Mouse (Mus musculus) cerebellum, postnatal 10 days (tissue): ENCODE data around the gene Dmtf1.

Source experiments
- DNase-seq, 2 experiments: peaks; one replicate each; pipeline ENCODE4 v3.0.0; 2021; ENCODE audit warnings: mixed read lengths in 2 of 2

Gene Dmtf1

GRCm38 (mm10) chr5:9107296-9108089, 54.1 kb downstream of the Dmtf1 start:
- DNase-seq = no peak

- no peak for DNase-seq
These were observed 54.8 kb downstream of the Dmtf1 start for GRCm38 (mm10) chr5:9106806-9107205.

GRCm38 (mm10) chr5:9103958-9104357, 57.6 kb downstream of the Dmtf1 start:
- DNase-seq = no peak

DNA sequence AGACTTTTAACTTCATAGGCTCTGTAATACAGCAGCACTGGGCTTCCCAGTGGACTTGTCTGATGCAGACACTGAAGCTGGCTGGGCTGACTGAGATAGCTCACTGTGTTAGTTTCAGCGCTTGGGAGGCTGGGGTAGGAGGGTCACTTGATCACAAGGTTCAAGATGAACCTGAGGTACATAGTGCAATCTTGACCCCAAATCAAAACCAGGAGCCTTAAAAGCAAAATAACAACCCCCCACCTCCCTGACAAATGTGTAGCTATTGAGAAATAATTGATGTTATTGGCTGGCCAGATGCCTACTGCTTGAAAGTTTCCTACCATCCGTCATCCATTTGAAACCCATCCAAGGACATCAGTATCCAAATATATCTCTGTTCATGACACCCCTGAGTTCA, 58.9 kb downstream of the Dmtf1 start:
- DNase-seq = no peak

DNA sequence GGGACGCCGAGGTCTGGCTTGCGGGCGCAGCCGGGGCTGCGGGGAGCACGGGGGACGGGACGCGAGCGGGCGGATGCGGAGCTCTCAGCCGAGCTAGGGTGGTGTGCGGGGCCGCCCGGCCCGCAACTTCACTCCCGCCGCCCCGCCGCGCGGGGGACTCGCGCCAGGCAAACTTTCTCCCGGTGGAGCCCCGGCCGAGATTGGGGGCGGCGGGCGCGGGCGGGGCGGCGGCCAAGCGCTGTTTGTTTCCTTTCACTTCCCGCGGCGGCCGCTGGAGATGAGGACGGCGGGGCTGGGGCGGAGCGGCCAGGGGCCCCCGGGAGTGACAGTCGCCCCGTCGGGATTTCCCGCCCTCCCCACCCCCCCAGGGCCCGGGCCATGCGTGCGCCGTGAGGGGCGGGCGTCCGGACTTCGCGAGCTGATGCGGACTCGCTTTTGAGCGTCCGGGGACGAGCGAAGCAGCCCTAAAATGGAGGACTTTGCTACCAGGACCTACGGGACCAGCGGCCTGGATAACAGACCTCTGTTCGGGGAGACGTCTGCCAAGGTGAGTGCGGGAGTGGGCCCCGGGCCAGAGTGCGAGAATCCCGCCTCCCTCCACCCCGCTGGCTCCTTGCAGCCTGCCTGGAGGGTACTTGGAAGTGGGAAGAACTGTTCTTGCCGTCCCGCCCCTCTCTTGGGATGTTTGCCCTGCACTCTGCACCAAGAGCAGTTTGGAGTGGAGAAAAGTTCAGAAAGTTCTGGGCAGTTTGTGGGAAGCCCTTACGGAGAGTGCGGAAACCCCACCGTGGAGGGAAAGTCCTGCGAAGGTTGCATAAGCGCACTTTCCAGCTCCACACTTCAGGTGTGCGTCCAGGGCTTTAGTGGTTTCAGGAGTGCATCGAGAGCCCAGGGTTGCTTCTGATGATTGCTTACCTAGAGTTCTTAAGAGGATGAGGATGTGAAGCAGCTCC, 60.5 kb downstream of the Dmtf1 start:
- peak; percentile 78 to 85 for DNase-seq

DNA sequence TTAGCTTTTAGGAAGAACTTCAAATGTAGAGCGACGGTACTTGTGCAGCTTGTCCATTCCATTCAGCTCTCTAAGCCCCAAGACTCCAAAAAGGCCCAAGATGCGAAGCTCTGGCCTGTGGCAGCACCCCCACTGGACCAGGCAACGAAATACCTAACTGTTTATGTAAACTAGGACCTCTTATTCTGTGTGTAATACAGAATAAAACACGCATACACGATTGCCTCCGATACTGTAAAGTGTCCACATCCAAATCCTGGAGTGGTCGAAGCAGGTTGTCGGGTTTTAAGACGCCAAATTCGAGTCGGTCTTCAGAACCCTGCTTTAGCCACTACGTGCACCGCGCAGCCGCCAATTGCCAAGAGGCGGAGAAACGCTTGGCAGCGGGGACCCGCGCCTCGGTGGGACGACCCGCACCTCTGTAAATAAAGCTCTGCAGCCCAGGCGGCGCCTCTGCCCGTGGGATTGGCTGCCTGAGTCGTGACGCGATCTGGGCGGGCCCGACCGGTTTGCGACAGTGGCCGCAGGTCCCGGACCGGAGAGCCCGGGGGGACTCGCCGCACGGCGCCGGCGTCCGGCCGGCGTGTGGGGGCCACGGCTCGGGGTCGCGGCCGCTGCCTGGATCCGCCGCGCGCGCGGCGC, 61.2 kb downstream of the Dmtf1 start, which contains the start of gene Tmem243:
Gene Tmem243, plus strand, starts transcription at position 462 of the 642 bp plus-strand sequence.
- DNase-seq = peak; percentile 91 to 94

DNA sequence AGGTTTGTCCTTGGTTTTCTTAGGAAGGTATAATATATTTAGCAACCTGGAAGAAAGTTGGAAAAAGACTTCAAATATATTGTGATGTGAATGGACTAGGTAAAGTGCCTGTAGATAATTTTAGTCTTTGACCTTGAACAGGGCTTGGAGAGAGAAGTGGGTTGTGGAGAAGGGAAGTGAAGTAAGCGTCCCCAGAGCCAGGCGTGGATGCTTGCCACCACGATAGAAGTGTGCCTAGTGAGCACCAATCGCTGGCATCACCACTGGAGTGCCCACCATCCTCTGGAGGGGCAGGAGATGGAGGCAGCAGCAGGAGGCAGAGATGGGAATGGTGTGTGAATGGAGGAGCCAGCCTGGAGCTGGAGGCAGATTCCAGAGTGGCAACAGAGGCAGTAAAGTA, 68.1 kb downstream of the Dmtf1 start:
- DNase-seq = no peak

GRCm38 (mm10) chr5:9092716-9093115, 68.9 kb downstream of the Dmtf1 start:
- no peak for DNase-seq

DNA sequence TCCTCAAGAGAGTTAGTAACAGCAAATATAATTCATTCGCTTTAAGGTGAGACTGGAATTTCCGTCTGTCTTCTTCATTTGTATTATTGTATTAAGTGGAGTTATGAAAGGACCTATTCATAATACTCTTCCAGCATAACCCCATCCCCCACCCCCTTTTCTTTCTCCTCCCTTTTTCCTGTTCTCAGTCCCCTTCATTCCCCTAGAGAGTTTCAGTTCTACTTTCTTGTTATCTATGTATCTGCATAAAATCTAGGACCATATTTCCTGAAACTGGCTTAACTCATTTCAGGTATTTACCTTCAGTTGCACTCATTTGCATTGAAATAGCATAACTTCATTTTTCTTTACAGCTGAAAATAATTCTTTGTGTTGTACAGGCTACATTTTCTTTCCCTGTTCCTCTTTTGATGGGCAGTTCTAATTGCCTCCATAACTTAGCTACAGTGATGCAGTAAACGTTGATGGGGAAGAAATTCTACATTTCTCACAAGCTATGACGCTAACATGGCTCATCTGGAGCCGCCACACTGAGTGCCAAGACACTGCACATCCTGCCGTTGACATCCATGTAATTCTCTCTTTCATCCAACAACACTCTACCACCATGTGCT, 71.0 kb downstream of the Dmtf1 start:
- DNase-seq = no peak

- no peak for DNase-seq
These were observed 74.5 kb downstream of the Dmtf1 start for GRCm38 (mm10) chr5:9086924-9087719.

- no peak for DNase-seq
These were observed 81.6 kb downstream of the Dmtf1 start for GRCm38 (mm10) chr5:9079773-9080501.

GRCm38 (mm10) chr5:9073177-9073854, 88.3 kb downstream of the Dmtf1 start:
- peak; percentile 59 to 63 for DNase-seq

GRCm38 (mm10) chr5:9071360-9071759, 90.2 kb downstream of the Dmtf1 start:
- DNase-seq = no peak

GRCm38 (mm10) chr5:9069599-9070209, 91.9 kb downstream of the Dmtf1 start:
- DNase-seq = no peak

GRCm38 (mm10) chr5:9068886-9069285, 92.7 kb downstream of the Dmtf1 start:
- peak; percentile 79 to 80 for DNase-seq
